Mouse (Mus musculus): ENCODE results near the gene Ankrd35.

DNA sequence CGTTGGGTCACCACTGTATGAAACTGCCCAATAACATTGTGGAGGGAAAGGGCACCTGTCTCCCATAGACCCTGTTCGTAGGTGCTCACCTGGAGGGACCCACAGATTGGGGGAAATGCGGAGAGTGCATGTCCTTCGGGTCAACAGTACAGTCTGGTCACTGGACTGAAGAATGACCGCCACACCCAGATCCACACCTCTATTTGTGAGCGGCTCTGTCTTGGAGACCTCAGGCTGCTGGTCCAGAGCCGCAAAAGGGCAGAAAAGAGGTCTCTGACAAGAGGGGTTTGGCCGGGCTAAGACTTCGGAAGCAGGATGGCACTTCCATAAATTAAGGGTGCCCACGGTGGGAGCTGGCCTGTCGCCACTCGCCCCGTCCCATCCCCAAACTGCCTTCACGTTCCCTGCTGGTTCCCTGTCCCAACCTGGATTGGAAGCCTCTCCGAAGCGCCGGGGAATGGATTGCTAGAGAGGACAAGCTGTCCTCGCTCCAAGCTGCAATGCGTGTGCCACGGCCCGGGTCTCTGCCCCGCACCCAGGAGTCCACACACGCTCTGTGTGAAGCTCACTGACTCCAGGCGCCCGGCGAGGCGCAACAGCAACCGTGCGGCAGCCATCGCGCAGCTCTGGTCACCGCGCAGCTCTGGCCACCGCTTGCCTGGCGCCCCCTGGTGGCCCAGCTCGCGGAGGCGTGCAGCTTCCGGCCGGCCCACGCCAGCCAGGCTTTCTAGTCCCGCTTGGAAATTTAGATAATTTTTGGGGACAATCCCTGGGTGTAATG lies 38.2 kb downstream of the Ankrd35 start, which contains the start of gene Nudt17:
- TF ChIP-seq GATA1 (IDR thresholded peaks at IDR 0.05; ENCODE audit: borderline replicate concordance, low read length), result no peak
- TF ChIP-seq FLI1 (IDR thresholded peaks at IDR 0.05; ENCODE audit: low read length), result no peak
